10 mouse cellular contexts compared by ENCODE assay signal in the genomic region with DNA sequence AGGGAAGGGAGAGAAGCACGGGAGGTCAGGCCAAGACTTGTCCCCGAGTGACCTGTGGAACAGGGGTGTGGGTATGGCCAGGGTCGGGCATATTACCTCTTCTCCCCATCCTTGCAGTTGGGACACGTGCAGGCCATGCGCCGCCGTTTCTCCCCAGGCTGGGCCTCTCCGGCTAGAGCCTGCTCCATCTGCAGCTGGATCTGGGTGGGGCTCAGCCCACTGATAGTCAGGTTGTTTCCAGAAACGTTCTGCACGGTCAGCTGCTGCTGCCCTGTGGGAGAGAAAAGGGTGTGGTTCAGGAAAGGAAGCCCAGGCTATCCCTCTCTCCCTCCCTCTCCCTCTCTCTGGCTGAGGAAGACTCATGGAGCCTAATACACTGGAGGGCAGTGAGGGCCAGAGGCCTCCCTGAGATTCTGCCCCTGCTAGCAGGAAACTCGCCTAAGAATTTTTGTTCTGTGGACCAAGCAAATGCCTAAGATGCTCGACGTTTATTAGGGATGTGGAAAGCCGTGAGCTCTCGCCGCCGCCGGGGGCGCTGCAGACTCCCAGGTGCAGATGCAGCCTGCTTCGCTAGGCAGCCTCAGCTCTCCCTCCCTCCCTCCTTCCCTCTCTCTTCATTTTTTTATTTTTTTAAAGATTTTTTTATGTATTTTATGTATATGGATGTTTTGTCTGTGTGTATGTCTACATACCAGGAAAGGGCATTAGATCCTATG. TPM values are rescaled to one million over a fixed set of nuclear protein-coding genes. Genes with fewer than 3 reads are reported as not detected.
DNase-seq lines count a peak whose midpoint lies in the region; ATAC-seq and TF ChIP-seq lines count a peak whose summit lies in the region.
"Had no signal": no experiment of that assay in that cellular context is flagged by ENCODE, and none has a peak within 500 bp of the region (broad histone marks: within the 10 kb centered on the region; RNA-seq: fewer than 3 reads in every experiment).

No protein-coding gene starts in this region.

- H3K9ac ChIP-seq in hindbrain, embryonic 11.5 days (ENCODE audit: low read depth, low read length), result no peak overlapping the region
- no peak overlapping the region for H3K9ac ChIP-seq in hindbrain, embryonic 14.5 days
- H3K9ac ChIP-seq: limb, embryonic 12.5 days had no signal

- H3K27ac ChIP-seq in hindbrain, embryonic 11.5 days (ENCODE audit: low read depth, low read length), result no peak overlapping the region
- no peak overlapping the region for H3K27ac ChIP-seq in hindbrain, embryonic 14.5 days
- H3K27ac ChIP-seq in limb, embryonic 10.5 days, result no peak overlapping the region
- H3K27ac ChIP-seq: limb, embryonic 12.5 days had no signal

- H3K27me3 ChIP-seq in hindbrain, embryonic 11.5 days (ENCODE audit: control insufficient read depth, insufficient read depth, low read length), result no peaks in the 10 kb centered on the region
- no peaks in the 10 kb centered on the region for H3K27me3 ChIP-seq in hindbrain, embryonic 14.5 days (ENCODE audit: control insufficient read depth, insufficient read depth, low read length)
- no peaks in the 10 kb centered on the region for H3K27me3 ChIP-seq in C2C12 (ENCODE audit: control insufficient read depth, insufficient read depth, insufficient read length)
- no peaks in the 10 kb centered on the region for H3K27me3 ChIP-seq in limb, embryonic 10.5 days (ENCODE audit: low read depth, poor library complexity, severe bottlenecking)
- H3K27me3 ChIP-seq: limb, embryonic 12.5 days; Patski had no signal

- H3K4me2 ChIP-seq in hindbrain, embryonic 11.5 days (replicated peaks; ENCODE audit: low read depth, low read length), result no peak overlapping the region
- no peak overlapping the region for H3K4me2 ChIP-seq in hindbrain, embryonic 14.5 days (replicated peaks)
- H3K4me2 ChIP-seq: limb, embryonic 12.5 days had no signal

- peaks cover 13% of the 10 kb centered on the region for H3K36me3 ChIP-seq in hindbrain, embryonic 11.5 days (ENCODE audit: control insufficient read depth, insufficient read depth, low read length)
- peaks cover 92% of the 10 kb centered on the region for H3K36me3 ChIP-seq in hindbrain, embryonic 14.5 days (replicated peaks; ENCODE audit: control insufficient read depth, insufficient read depth)
- H3K36me3 ChIP-seq in C2C12 (ENCODE audit: control insufficient read depth, insufficient read depth), result peaks cover 77% of the 10 kb centered on the region
- H3K36me3 ChIP-seq in limb, embryonic 10.5 days, result peaks cover 96% of the 10 kb centered on the region

- no peaks in the 10 kb centered on the region for H3K9me3 ChIP-seq in hindbrain, embryonic 11.5 days (ENCODE audit: control insufficient read depth, low read length)
- no peaks in the 10 kb centered on the region for H3K9me3 ChIP-seq in hindbrain, embryonic 14.5 days (ENCODE audit: control insufficient read depth, low read length)
- H3K9me3 ChIP-seq in limb, embryonic 10.5 days (replicated peaks), result no peaks in the 10 kb centered on the region
- H3K9me3 ChIP-seq: limb, embryonic 12.5 days had no signal

- no peaks in the 10 kb centered on the region for H3K79me3 ChIP-seq in C2C12 (ENCODE audit: low read depth)

- H3ac ChIP-seq in C2C12 (ENCODE audit: control insufficient read depth, insufficient read length, low read depth), result no peak overlapping the region

- no peak overlapping the region for H3K4me3 ChIP-seq in hindbrain, embryonic 11.5 days (ENCODE audit: low read depth, low read length)
- no peak overlapping the region for H3K4me3 ChIP-seq in hindbrain, embryonic 14.5 days (replicated peaks; ENCODE audit: low read length)
- no peak overlapping the region for H3K4me3 ChIP-seq in C2C12 (ENCODE audit: insufficient read depth, poor library complexity, severe bottlenecking)
- H3K4me3 ChIP-seq in limb, embryonic 10.5 days, result no peak overlapping the region
- H3K4me3 ChIP-seq: limb, embryonic 12.5 days had no signal

- no peaks in the 10 kb centered on the region for H3K79me2 ChIP-seq in C2C12 (ENCODE audit: control insufficient read depth, insufficient read depth)

- peak; percentile 15 for TF ChIP-seq CTCF in C2C12 (IDR thresholded peaks at IDR 0.05; ENCODE audit: control insufficient read depth, insufficient read depth, insufficient read length)

- WGBS in hindbrain, embryonic 11.5 days, result 58% methylated on average over 20 of the region's 20 CpGs
- WGBS in hindbrain, embryonic 14.5 days, result 64% methylated on average over 20 of the region's 20 CpGs
- 70% methylated on average over 20 of the region's 20 CpGs for WGBS in limb, embryonic 10.5 days

- peak; percentile 46 for DNase-seq in hindbrain, embryonic 11.5 days (ENCODE audit: low spot score)
- DNase-seq in hindbrain, embryonic 14.5 days (ENCODE audit: low spot score), result no peak
- DNase-seq in c-Kit-negative CD71-positive TER-119-positive erythroid progenitor cells, embryonic 14.5 days (ENCODE audit: low read depth, low spot score), result peak; percentile 65
- peak; percentile 48 for DNase-seq in limb, embryonic 10.5 days (ENCODE audit: low spot score)
- DNase-seq in ovary, postnatal 14 days (ENCODE audit: low spot score), result no peak
- DNase-seq in left cerebral cortex, adult 8-10 months (ENCODE audit: low spot score in 2 of 2), result no peak
- no peak for DNase-seq in urinary bladder, postnatal 10 days (ENCODE audit: low spot score)

- H3K4me1 ChIP-seq in hindbrain, embryonic 11.5 days (replicated peaks; ENCODE audit: control insufficient read depth, insufficient read depth, low read length), result no peaks in the 10 kb centered on the region
- H3K4me1 ChIP-seq in hindbrain, embryonic 14.5 days (replicated peaks; ENCODE audit: control insufficient read depth, insufficient read depth, low read length), result no peaks in the 10 kb centered on the region
- H3K4me1 ChIP-seq in limb, embryonic 10.5 days, result no peaks in the 10 kb centered on the region
- H3K4me1 ChIP-seq: limb, embryonic 12.5 days had no signal

- no peak for ATAC-seq in hindbrain, embryonic 11.5 days (ENCODE audit: low FRiP score)
- no peak for ATAC-seq in hindbrain, embryonic 14.5 days (ENCODE audit: low FRiP score)
- ATAC-seq: Patski had no signal

TF ChIP-seq in C2C12, 6 proteins besides CTCF, POLR2A, EP300 and RAD21:
- no peak for TF ChIP-seq MYOD1 (IDR thresholded peaks at IDR 0.05; ENCODE audit: control insufficient read depth, insufficient read length, low read depth)
- no peak for TF ChIP-seq MYOG (IDR thresholded peaks at IDR 0.05; ENCODE audit: control insufficient read depth, extremely low read depth, insufficient read length)
- no peak for TF ChIP-seq CEBPB (IDR thresholded peaks at IDR 0.05; ENCODE audit: low read depth)
- TF ChIP-seq FOSL1 (IDR thresholded peaks at IDR 0.05; ENCODE audit: insufficient read depth, low read length, poor library complexity, severe bottlenecking), result no peak
- no peak for TF ChIP-seq USF1 (IDR thresholded peaks at IDR 0.05; ENCODE audit: low read depth)
- TF ChIP-seq MAX (IDR thresholded peaks at IDR 0.05), result no peak
TF ChIP-seq in C2C12: peak in this region for 0.

RNA-seq across cellular contexts. Expression of a gene that starts 12.4 kb away (rescaled TPM):
- 26.0 and 29.5 TPM in 2 replicates for polyA plus RNA-seq in hindbrain, embryonic 11.5 days (2014; fragmentation: Nextera tagmentation; extraction: Ambion mirVana)
- polyA plus RNA-seq in hindbrain, embryonic 14.5 days (2014; fragmentation: Nextera tagmentation; extraction: Ambion mirVana), result 27.5 and 28.9 TPM in 2 replicates
- 8.5 TPM for polyA plus RNA-seq in C2C12 (2012; fragmentation: generic; extraction: Trizol)
- polyA plus RNA-seq in limb, embryonic 10.5 days (2016; fragmentation: Nextera tagmentation; extraction: Ambion mirVana), result 31.3 and 33.0 TPM in 2 replicates
- 10 to 100 TPM; 43.7 to 51.2 (median 48.6) TPM for total RNA-seq in left cerebral cortex, adult 8-10 months (2022)

RNA-seq across cellular contexts. Expression of a gene that starts 26.6 kb away (rescaled TPM):
- polyA plus RNA-seq in hindbrain, embryonic 11.5 days (2014; fragmentation: Nextera tagmentation; extraction: Ambion mirVana), result 17.8 and 22.1 TPM in 2 replicates
- polyA plus RNA-seq in hindbrain, embryonic 14.5 days (2014; fragmentation: Nextera tagmentation; extraction: Ambion mirVana), result 14.4 and 14.9 TPM in 2 replicates
- 13.9 TPM for polyA plus RNA-seq in C2C12 (2012; fragmentation: generic; extraction: Trizol)
- 26.1 and 28.1 TPM in 2 replicates for polyA plus RNA-seq in limb, embryonic 10.5 days (2016; fragmentation: Nextera tagmentation; extraction: Ambion mirVana)
- 10 to 100 TPM; 10.7 to 15.0 (median 13.0) TPM for total RNA-seq in left cerebral cortex, adult 8-10 months (2022)

RNA-seq across cellular contexts. Expression of a gene that starts 28.3 kb away (rescaled TPM):
- 0.82 and 1.1 TPM in 2 replicates for polyA plus RNA-seq in hindbrain, embryonic 11.5 days (2014; fragmentation: Nextera tagmentation; extraction: Ambion mirVana)
- 0.16 TPM in 2 replicates for polyA plus RNA-seq in hindbrain, embryonic 14.5 days (2014; fragmentation: Nextera tagmentation; extraction: Ambion mirVana)
- 0.01 TPM for polyA plus RNA-seq in C2C12 (2012; fragmentation: generic; extraction: Trizol)
- polyA plus RNA-seq in limb, embryonic 10.5 days (2016; fragmentation: Nextera tagmentation; extraction: Ambion mirVana), result 0.58 and 0.71 TPM in 2 replicates
- total RNA-seq in left cerebral cortex, adult 8-10 months (2022), result not detected

RNA-seq across cellular contexts. Expression of a gene that starts 39.9 kb away (rescaled TPM):
- polyA plus RNA-seq in hindbrain, embryonic 11.5 days (2014; fragmentation: Nextera tagmentation; extraction: Ambion mirVana), result 95.5 and 98.2 TPM in 2 replicates
- 74.0 and 77.8 TPM in 2 replicates for polyA plus RNA-seq in hindbrain, embryonic 14.5 days (2014; fragmentation: Nextera tagmentation; extraction: Ambion mirVana)
- 33.1 TPM for polyA plus RNA-seq in C2C12 (2012; fragmentation: generic; extraction: Trizol)
- 85.3 and 90.0 TPM in 2 replicates for polyA plus RNA-seq in limb, embryonic 10.5 days (2016; fragmentation: Nextera tagmentation; extraction: Ambion mirVana)
- total RNA-seq in left cerebral cortex, adult 8-10 months (2022), result 10 to 100 TPM; 40.6 to 44.6 (median 41.9) TPM

RNA-seq across cellular contexts. Expression of a gene that starts 57.0 kb away (rescaled TPM):
- 0.07 TPM in 1 of 2 replicates, not detected in the other for polyA plus RNA-seq in hindbrain, embryonic 11.5 days (2014; fragmentation: Nextera tagmentation; extraction: Ambion mirVana)
- polyA plus RNA-seq in hindbrain, embryonic 14.5 days (2014; fragmentation: Nextera tagmentation; extraction: Ambion mirVana), result 0.09 and 0.16 TPM in 2 replicates
- polyA plus RNA-seq in C2C12 (2012; fragmentation: generic; extraction: Trizol), result 5.5 TPM
- 9.2 and 11.8 TPM in 2 replicates for polyA plus RNA-seq in limb, embryonic 10.5 days (2016; fragmentation: Nextera tagmentation; extraction: Ambion mirVana)
- total RNA-seq in left cerebral cortex, adult 8-10 months (2022), result 1 to 10 TPM; 1.1 to 2.0 (median 1.3) TPM

Comparison
In these comparisons a context has a peak if more than half of its experiments do, and no peak if none do; other contexts are left out.
1. DNase-seq: peak in hindbrain, embryonic 11.5 days (single experiment), c-Kit-negative CD71-positive TER-119-positive erythroid progenitor cells, embryonic 14.5 days (single experiment) and limb, embryonic 10.5 days (single experiment); none in hindbrain, embryonic 14.5 days (single experiment), ovary, postnatal 14 days (single experiment), left cerebral cortex, adult 8-10 months (0 of 2) and urinary bladder, postnatal 10 days (single experiment).